Mouse (Mus musculus) intestine, embryonic 14.5 days (tissue): ENCODE data around the gene Emilin2. TPM values are rescaled to one million over a fixed set of nuclear protein-coding genes. Genes with fewer than 3 reads are reported as not detected.

Experiments
- ATAC-seq: fragments of 200-750 bp; cut with Nextera tagmentation; replicated peaks from 2 replicates; pipeline ENCODE4 v1.8.0; 2017; ENCODE audit warnings: low read depth, moderate number of reproducible peaks, moderate TSS enrichment, moderate library complexity; ENCODE audit not compliant: low FRiP score, low TSS enrichment
- DNase-seq: peaks from one replicate; pipeline ENCODE4 v3.0.0-alpha.2; 2018; ENCODE audit warnings: low spot score
- H3K27ac ChIP-seq: fragments of 300-500 bp; sonication (generic); 2 replicates; pipeline ENCODE4 v1.5.1; 2014; ENCODE audit warnings: low read depth, mild to moderate bottlenecking, control low read depth
- H3K27me3 ChIP-seq: fragments of 300-500 bp; sonication (generic); replicated peaks from 2 replicates; pipeline ENCODE4 v1.6.1; 2014; ENCODE audit warnings: low read length, control low read depth; ENCODE audit not compliant: control insufficient read depth, insufficient read depth
- H3K36me3 ChIP-seq: fragments of 300-500 bp; sonication (generic); 2 replicates; pipeline ENCODE4 v1.6.1; 2014; ENCODE audit warnings: low read length, control low read depth; ENCODE audit not compliant: control insufficient read depth, insufficient read depth
- H3K4me1 ChIP-seq: fragments of 300-500 bp; sonication (generic); replicated peaks from 2 replicates; pipeline ENCODE4 v1.6.1; 2014; ENCODE audit warnings: low read length, control low read depth, mixed read lengths; ENCODE audit not compliant: control insufficient read depth, insufficient read depth
- H3K4me2 ChIP-seq: fragments of 300-500 bp; sonication (generic); 2 replicates; pipeline ENCODE4 v1.6.1; 2014; ENCODE audit warnings: low read length
- H3K4me3 ChIP-seq: fragments of 300-500 bp; sonication (generic); 2 replicates; pipeline ENCODE4 v1.5.1; 2014; ENCODE audit warnings: low read depth, low read length, control low read depth, mixed read lengths
- H3K9ac ChIP-seq: fragments of 300-500 bp; sonication (generic); 2 replicates; pipeline ENCODE4 v1.6.1; 2014; ENCODE audit warnings: mild to moderate bottlenecking, low read length
- H3K9me3 ChIP-seq: fragments of 300-500 bp; sonication (generic); 2 replicates; pipeline ENCODE4 v1.6.1; 2016; ENCODE audit warnings: low read length, control low read depth; ENCODE audit not compliant: control insufficient read depth
- WGBS: fragments of 180-500 bp; shearing (Covaris S2); extraction: QIAGEN DNeasy Blood & Tissue Kit; methylation state at CpG from one replicate; pipeline ENCODE4 v1.1.7; 2014; 5-methylcytosine and 5-hydroxymethylcytosine counted together
- polyA plus RNA-seq: library from polyadenylated mRNA; unstranded; fragments of >200 nt; fragmentation: Nextera tagmentation; extraction: Ambion mirVana; gene quantifications from 2 replicates; pipeline ENCODE4 v1.2.1, GENCODE M21; 2014

Emilin2 gene
- polyA plus RNA-seq, 1 experiment from 2014 or later = 0.66 TPM

- 0 out of 2 replicates have a peak overlapping the region, but pooled peaks have one; percentile 1 for H3K4me2 ChIP-seq
- H3K9me3 ChIP-seq = no peaks in the 10 kb centered on the region
- no peak overlapping the region for H3K27ac ChIP-seq
- no peaks in the 10 kb centered on the region for H3K27me3 ChIP-seq
- H3K36me3 ChIP-seq = no peaks in the 10 kb centered on the region
- H3K4me1 ChIP-seq = peaks cover 14% of the 10 kb centered on the region
- ATAC-seq (peak; percentile 59; the same call in 1 of the 2 replicates), DNase-seq (no peak)
- no peak overlapping the region for H3K4me3 ChIP-seq
- WGBS = 28% methylated on average over 12 of the region's 12 CpGs
- no peak overlapping the region for H3K9ac ChIP-seq
These were observed 105.5 kb downstream of the Emilin2 start for GRCm38 (mm10) chr17:71206136-71206893.

- DNase-seq = no peak
- Histone ChIP-seq H3K27ac (no peak overlapping the region), H3K27me3 (no peaks in the 10 kb centered on the region), H3K4me2 (no peak overlapping the region), H3K36me3 (no peaks in the 10 kb centered on the region), H3K9ac (no peak overlapping the region), H3K4me1 (peaks cover 14% of the 10 kb centered on the region), H3K4me3 (no peak overlapping the region), H3K9me3 (no peaks in the 10 kb centered on the region)
- no peak for ATAC-seq
- 69% methylated on average over 6 of the region's 6 CpGs for WGBS
These were observed 107.0 kb downstream of the Emilin2 start for GRCm38 (mm10) chr17:71204809-71205091.

- 73% methylated on average over 9 of the region's 9 CpGs for WGBS
- Histone ChIP-seq H3K9me3 (no peaks in the 10 kb centered on the region), H3K27me3 (no peaks in the 10 kb centered on the region), H3K27ac (no peak overlapping the region), H3K36me3 (no peaks in the 10 kb centered on the region), H3K4me2 (no peak overlapping the region), H3K4me3 (no peak overlapping the region), H3K9ac (no peak overlapping the region), H3K4me1 (peaks cover 14% of the 10 kb centered on the region)
- peak; percentile 67; the same call in 1 of the 2 replicates for ATAC-seq
- DNase-seq = no peak
These were observed 107.6 kb downstream of the Emilin2 start for GRCm38 (mm10) chr17:71203998-71204808.

Other genes with a start within 250 kb of the Emilin2 start
- 27.3 and 31.9 TPM in 2 replicates for gene Lpin2, start 129.4 kb downstream of the Emilin2 start, polyA plus RNA-seq
- 4.2 and 4.3 TPM in 2 replicates for gene Gm4707, start 147.9 kb upstream of the Emilin2 start, polyA plus RNA-seq
- gene Smchd1, start 163.4 kb upstream of the Emilin2 start, polyA plus RNA-seq = 81.8 and 83.5 TPM in 2 replicates
- 38.0 and 44.0 TPM in 2 replicates for gene Ndc80, start 214.9 kb upstream of the Emilin2 start, polyA plus RNA-seq
- gene Spdya, start 240.1 kb upstream of the Emilin2 start, polyA plus RNA-seq = 0.73 and 0.99 TPM in 2 replicates